Mouse (Mus musculus): ENCODE data around the gene Srpk2.

DNA sequence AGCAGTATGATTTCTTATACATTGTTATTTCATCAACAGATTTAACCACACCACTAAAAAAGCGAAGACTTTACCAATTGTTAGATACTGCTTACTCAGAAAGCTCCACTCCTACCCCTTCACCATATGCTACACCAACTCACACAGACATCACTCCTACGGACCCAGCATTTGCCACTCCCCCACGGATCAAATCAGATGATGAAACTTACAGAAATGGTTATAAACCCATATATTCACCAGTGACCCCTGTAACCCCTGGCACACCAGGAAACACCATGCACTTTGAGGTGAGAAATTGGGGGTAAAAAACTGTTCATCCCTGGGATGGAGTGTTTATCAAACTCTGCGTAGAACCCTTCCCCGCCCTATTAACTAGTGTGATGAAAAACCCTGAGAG, 187.5 kb downstream of the Srpk2 start:
- no peak for TF ChIP-seq CTCF (IDR thresholded peaks at IDR 0.05; ENCODE audit: extremely low read depth, insufficient read length, insufficient replicate concordance, low read depth, low read length)
- no peak for TF ChIP-seq POLR2A (IDR thresholded peaks at IDR 0.05; ENCODE audit: low read depth, low read length)

Data from small intestine, adult 2 months (tissue).